11 mouse cellular contexts compared by ENCODE assay signal in genomic region chr5:122894821-122895220, GRCm38 (mm10). TPM values are rescaled to one million over a fixed set of nuclear protein-coding genes. Genes with fewer than 3 reads are reported as not detected.
DNase-seq lines count a peak whose midpoint lies in the region; ATAC-seq and TF ChIP-seq lines count a peak whose summit lies in the region.
"Had no signal": no experiment of that assay in that cellular context is flagged by ENCODE, and none has a peak within 500 bp of the region (broad histone marks: within the 10 kb centered on the region; RNA-seq: fewer than 3 reads in every experiment).

No protein-coding gene starts in this region.

- H3K27me3 ChIP-seq in kidney, embryonic 15.5 days: no peaks in the 10 kb centered on the region
- H3K27me3 ChIP-seq: neural tube, embryonic 15.5 days had no signal

- WGBS in kidney, embryonic 15.5 days: 65% methylated on average over 4 of the region's 4 CpGs
- WGBS in macrophage (ENCODE audit: missing documents): 0% methylated on average over 4 of the region's 4 CpGs

- ATAC-seq in kidney, embryonic 15.5 days (replicated peaks; ENCODE audit: low FRiP score): no peak
- ATAC-seq: intestine, postnatal 0 days had no signal

- DNase-seq in kidney, postnatal 10 days: no peak
- DNase-seq in CD4-positive helper T cell, adult 2 months (ENCODE audit: low read depth, low spot score): peak; percentile 21
- no peak for DNase-seq in urinary bladder, postnatal 10 days (ENCODE audit: low spot score)
- no peak for DNase-seq in embryo, embryonic 9.5 days (ENCODE audit: extremely low spot score)
- DNase-seq: cerebellum, postnatal 10 days; lung, embryonic 14.5 days had no signal

- TF ChIP-seq POLR2A in bone marrow macrophage, adult 2 months (IDR thresholded peaks at IDR 0.05; ENCODE audit: borderline replicate concordance, low read depth, low read length): no peak

- no peak overlapping the region; the same call in 1 of the 2 replicates for H3K27ac ChIP-seq in kidney, embryonic 15.5 days
- H3K27ac ChIP-seq in bone marrow macrophage, adult 2 months (ENCODE audit: insufficient read depth, low read depth, low read length): peak overlapping the region; percentile 75
- peak overlapping the region; percentile 90 for H3K27ac ChIP-seq in macrophage
- H3K27ac ChIP-seq: neural tube, embryonic 15.5 days had no signal

- H3K4me1 ChIP-seq in kidney, embryonic 15.5 days: peaks cover 42% of the 10 kb centered on the region
- H3K4me1 ChIP-seq in bone marrow macrophage, adult 2 months (ENCODE audit: control insufficient read depth, insufficient read depth, low read length): peaks cover 44% of the 10 kb centered on the region

- H3K4me3 ChIP-seq in kidney, embryonic 15.5 days (replicated peaks): no peak overlapping the region
- peak overlapping the region; percentile 4; the same call in 1 of the 2 replicates for H3K4me3 ChIP-seq in bone marrow macrophage, adult 2 months (ENCODE audit: insufficient read depth, low read length)
- no peak overlapping the region for H3K4me3 ChIP-seq in macrophage (ENCODE audit: inconsistent target)
- H3K4me3 ChIP-seq: neural tube, embryonic 15.5 days had no signal

- no peak for TF ChIP-seq CTCF in bone marrow macrophage, adult 2 months (IDR thresholded peaks at IDR 0.05; ENCODE audit: low read depth, low read length)

- peaks cover 80% of the 10 kb centered on the region for H3K79me2 ChIP-seq in macrophage (ENCODE audit: inconsistent target)

- no peaks in the 10 kb centered on the region for H3K9me3 ChIP-seq in kidney, embryonic 15.5 days (replicated peaks)
- H3K9me3 ChIP-seq: neural tube, embryonic 15.5 days had no signal

- H3K36me3 ChIP-seq in kidney, embryonic 15.5 days: no peaks in the 10 kb centered on the region; the same call in 1 of the 2 replicates
- H3K36me3 ChIP-seq in macrophage (ENCODE audit: inconsistent target): no peaks in the 10 kb centered on the region
- H3K36me3 ChIP-seq: neural tube, embryonic 15.5 days had no signal

- H3K4me2 ChIP-seq in kidney, embryonic 15.5 days: 0 out of 2 replicates have a peak overlapping the region, but pooled peaks have one; percentile 12
- H3K4me2 ChIP-seq: lung, embryonic 14.5 days; neural tube, embryonic 15.5 days had no signal

- no peak overlapping the region for H3K9ac ChIP-seq in kidney, embryonic 15.5 days
- H3K9ac ChIP-seq: lung, embryonic 14.5 days; neural tube, embryonic 15.5 days had no signal

RNA-seq across cellular contexts. Expression of gene Rnf34, which starts 45.0 kb away (rescaled TPM):
- polyA plus RNA-seq in kidney, embryonic 15.5 days (2015; fragmentation: Nextera tagmentation; extraction: Ambion mirVana): 32.3 and 34.2 TPM in 2 replicates
- 30.3 and 33.2 TPM in 2 replicates for polyA plus RNA-seq in bone marrow macrophage, adult 2 months (2012; ENCODE audit: insufficient read depth, insufficient read length, missing spikeins)
- 10 to 100 TPM in 23 of 26 experiments, 1 to 10 TPM in 3; 5.1 to 31.2 (median 18.8) TPM for total RNA-seq in macrophage (2018; cell fraction: chromatin; rRNA removed)
- total RNA-seq in macrophage (2018; cell fraction: cytosol; rRNA removed): 10 to 100 TPM; 17.2 to 33.6 (median 26.4) TPM
- total RNA-seq in macrophage (2018; cell fraction: nucleus; rRNA removed): 10 to 100 TPM; 13.5 to 64.7 (median 27.2) TPM
- polyA plus RNA-seq in macrophage (2018): 17.3 to 25.3 TPM (median 18.3 TPM) in 3 replicates
